Mouse (Mus musculus) heart, postnatal 0 days (tissue): ENCODE results near the gene Inpp5f.

Experiments
- CTCF ChIP-seq: IDR thresholded peaks from 2 replicates; pipeline ENCODE4 v1.5.1; 2016; ENCODE audit warnings: antibody characterized with exemption, control low read depth, low read depth
- EP300 ChIP-seq: IDR thresholded peaks from 2 replicates; pipeline ENCODE4 v1.6.1; 2016; ENCODE audit warnings: antibody characterized with exemption, low read depth

- TF ChIP-seq CTCF = no peak
- TF ChIP-seq EP300 = peak; percentile 95
Measured at GRCm38 (mm10) chr7:128744684-128745485, 133.8 kb downstream of the Inpp5f start, which contains the start of gene Sec23ip.
